Comparison of ENCODE assay signal across 13 mouse cellular contexts in genomic region chr4:57240100-57240499, GRCm38 (mm10).
DNase-seq lines count a peak whose midpoint lies in the region; ATAC-seq lines count a peak whose summit lies in the region.
"Had no signal": no experiment of that assay in that cellular context is flagged by ENCODE, and none has a peak within 500 bp of the region (broad histone marks: within the 10 kb centered on the region; RNA-seq: fewer than 3 reads in every experiment).

No protein-coding gene starts in this region.

- ATAC-seq in midbrain, embryonic 13.5 days, result no peak
- ATAC-seq: midbrain, embryonic 15.5 days had no signal

- H3K4me3 ChIP-seq in midbrain, embryonic 13.5 days (replicated peaks), result no peak overlapping the region
- H3K4me3 ChIP-seq: liver, embryonic 13.5 days; midbrain, embryonic 15.5 days had no signal

- H3K9me3 ChIP-seq in midbrain, embryonic 13.5 days, result no peaks in the 10 kb centered on the region
- H3K9me3 ChIP-seq: liver, embryonic 13.5 days; midbrain, embryonic 15.5 days had no signal

- no peaks in the 10 kb centered on the region for H3K36me3 ChIP-seq in midbrain, embryonic 13.5 days
- H3K36me3 ChIP-seq: liver, embryonic 13.5 days; midbrain, embryonic 15.5 days had no signal

- H3K4me1 ChIP-seq in midbrain, embryonic 13.5 days (replicated peaks), result peaks cover 6% of the 10 kb centered on the region; the same call in 1 of the 2 replicates
- H3K4me1 ChIP-seq: liver, embryonic 13.5 days had no signal

- intact Hi-C loops in heart, postnatal 25 days (cut with DNase I), result no loop called here
- intact Hi-C loops in heart, postnatal 10 days (cut with DNase I), result no loop called here

- no peak overlapping the region for H3K9ac ChIP-seq in midbrain, embryonic 13.5 days (replicated peaks)
- H3K9ac ChIP-seq: liver, embryonic 13.5 days; midbrain, embryonic 15.5 days had no signal

- no peak overlapping the region for H3K27ac ChIP-seq in midbrain, embryonic 13.5 days
- H3K27ac ChIP-seq: liver, embryonic 13.5 days; midbrain, embryonic 15.5 days had no signal

- 71% methylated on average over 7 of the region's 7 CpGs for WGBS in midbrain, embryonic 13.5 days

- DNase-seq in heart, adult 18-20 months, result peak; percentile 57
- DNase-seq in heart, postnatal 25 days (ENCODE audit: low spot score), result no peak
- peak; percentile 39 for DNase-seq in ZHBTc4 (ENCODE audit: low read depth, low spot score)
- peak; percentile 55 to 58 for DNase-seq in heart, postnatal 10 days
- peak; percentile 43 for DNase-seq in lung, postnatal 14 days
- no peak for DNase-seq in spleen, postnatal 10 days (ENCODE audit: low spot score in 2 of 2)
- DNase-seq in adrenal gland, postnatal 10 days, result no peak
- DNase-seq: B cell, adult 2 months; layer of hippocampus, postnatal 36 days; liver, embryonic 13.5 days; thymus, postnatal 4 days had no signal

- H3K27me3 ChIP-seq in midbrain, embryonic 13.5 days, result no peaks in the 10 kb centered on the region
- H3K27me3 ChIP-seq: liver, embryonic 13.5 days; midbrain, embryonic 15.5 days had no signal

- no peak overlapping the region for H3K4me2 ChIP-seq in midbrain, embryonic 13.5 days (replicated peaks)
- H3K4me2 ChIP-seq: liver, embryonic 13.5 days; midbrain, embryonic 15.5 days had no signal

Comparison
In these comparisons a context has a peak if more than half of its experiments do, and no peak if none do; other contexts are left out.
1. DNase-seq: peak in heart, adult 18-20 months (2 of 2), ZHBTc4 (single experiment), heart, postnatal 10 days (2 of 2) and lung, postnatal 14 days (single experiment); none in heart, postnatal 25 days (single experiment), spleen, postnatal 10 days (0 of 2) and adrenal gland, postnatal 10 days (single experiment).